Mouse (Mus musculus): ENCODE results near the gene Rhoc. TPM values are rescaled to one million over a fixed set of nuclear protein-coding genes. Genes with fewer than 3 reads are reported as not detected.

Gene Rhoc
- polyA plus RNA-seq, 1 experiment from 2014 or later, result 105 TPM

- ATAC-seq (ENCODE audit: low FRiP score), result peak; percentile 56
- WGBS, result under 1% methylated on average over 56 of the region's 56 CpGs
Observed at GRCm38 (mm10) chr3:104780561-104781420, 7.4 kb upstream of the Rhoc start, which contains the start of gene Ppm1j. TSS of gene Ppm1j (plus strand) at chr3:104781056.

GRCm38 (mm10) chr3:104781471-104781903 is 6.7 kb upstream of the Rhoc start, which contains the start of gene Fam19a3:
TSS of gene Fam19a3 (minus strand) at chr3:104781840.
- DNase-seq (ENCODE audit: low spot score) (no peak), ATAC-seq (ENCODE audit: low FRiP score) (peak; percentile 8; the same call in 1 of the 2 replicates)
- Histone ChIP-seq H3K36me3 (ENCODE audit: control insufficient read depth, insufficient read depth, low read length) (no peaks in the 10 kb centered on the region), H3K27ac (ENCODE audit: low read depth, low read length) (no peak within 1 kb of the TSS), H3K4me3 (ENCODE audit: low read depth, low read length) (peak within 1 kb of the TSS; percentile 40), H3K27me3 (ENCODE audit: control insufficient read depth, insufficient read depth, low read length) (peaks cover 78% of the 10 kb centered on the region), H3K9ac (ENCODE audit: low read depth, low read length) (peak within 1 kb of the TSS; percentile 29; the same call in 1 of the 2 replicates), H3K9me3 (ENCODE audit: control insufficient read depth, low read length) (no peaks in the 10 kb centered on the region), H3K4me2 (replicated peaks; ENCODE audit: low read depth, low read length) (peak within 1 kb of the TSS; percentile 87), H3K4me1 (replicated peaks; ENCODE audit: control insufficient read depth, insufficient read depth, low read length) (peaks cover 6% of the 10 kb centered on the region)
- 1% methylated on average over 25 of the region's 26 CpGs for WGBS

More at GRCm38 (mm10) chr3:104780561-104781420, 7.4 kb upstream of the Rhoc start, which contains the start of gene Ppm1j:
- H3K4me1 ChIP-seq (replicated peaks; ENCODE audit: control insufficient read depth, insufficient read depth, low read length), result peaks cover 6% of the 10 kb centered on the region
- DNase-seq (ENCODE audit: low spot score), result peak; percentile 72
- no peaks in the 10 kb centered on the region for H3K9me3 ChIP-seq (ENCODE audit: control insufficient read depth, low read length)
- no peaks in the 10 kb centered on the region for H3K36me3 ChIP-seq (ENCODE audit: control insufficient read depth, insufficient read depth, low read length)
- H3K4me2 ChIP-seq (replicated peaks; ENCODE audit: low read depth, low read length), result peak within 1 kb of the TSS; percentile 87
- no peak within 1 kb of the TSS for H3K27ac ChIP-seq (ENCODE audit: low read depth, low read length)
- H3K9ac ChIP-seq (ENCODE audit: low read depth, low read length), result peak within 1 kb of the TSS; percentile 29; the same call in 1 of the 2 replicates
- H3K4me3 ChIP-seq (ENCODE audit: low read depth, low read length), result peak within 1 kb of the TSS; percentile 40
- H3K27me3 ChIP-seq (ENCODE audit: control insufficient read depth, insufficient read depth, low read length), result peaks cover 84% of the 10 kb centered on the region

GRCm38 (mm10) chr3:104782061-104782681 is 6.0 kb upstream of the Rhoc start:
- Histone ChIP-seq H3K9me3 (ENCODE audit: control insufficient read depth, low read length) (no peaks in the 10 kb centered on the region), H3K4me3 (ENCODE audit: low read depth, low read length) (no peak overlapping the region), H3K9ac (ENCODE audit: low read depth, low read length) (no peak overlapping the region), H3K27me3 (ENCODE audit: control insufficient read depth, insufficient read depth, low read length) (peaks cover 71% of the 10 kb centered on the region), H3K27ac (ENCODE audit: low read depth, low read length) (no peak overlapping the region), H3K36me3 (ENCODE audit: control insufficient read depth, insufficient read depth, low read length) (no peaks in the 10 kb centered on the region), H3K4me1 (replicated peaks; ENCODE audit: control insufficient read depth, insufficient read depth, low read length) (peaks cover 6% of the 10 kb centered on the region), H3K4me2 (replicated peaks; ENCODE audit: low read depth, low read length) (no peak overlapping the region; the same call in 1 of the 2 replicates)
- DNase-seq (ENCODE audit: low spot score) (no peak), ATAC-seq (ENCODE audit: low FRiP score) (no peak)
- WGBS, result 13% methylated on average over 12 of the region's 12 CpGs

- Histone ChIP-seq H3K36me3 (ENCODE audit: control insufficient read depth, insufficient read depth, low read length) (no peaks in the 10 kb centered on the region), H3K4me2 (replicated peaks; ENCODE audit: low read depth, low read length) (no peak overlapping the region), H3K4me3 (ENCODE audit: low read depth, low read length) (no peak overlapping the region), H3K9me3 (ENCODE audit: control insufficient read depth, low read length) (no peaks in the 10 kb centered on the region), H3K27ac (ENCODE audit: low read depth, low read length) (no peak overlapping the region), H3K27me3 (ENCODE audit: control insufficient read depth, insufficient read depth, low read length) (peaks cover 53% of the 10 kb centered on the region), H3K9ac (ENCODE audit: low read depth, low read length) (no peak overlapping the region), H3K4me1 (replicated peaks; ENCODE audit: control insufficient read depth, insufficient read depth, low read length) (peaks cover 6% of the 10 kb centered on the region)
- DNase-seq (ENCODE audit: low spot score) (no peak), ATAC-seq (ENCODE audit: low FRiP score) (no peak)
- WGBS, result 40% methylated on average over 14 of the region's 14 CpGs
Observed at GRCm38 (mm10) chr3:104783971-104784500, 4.1 kb upstream of the Rhoc start.

GRCm38 (mm10) chr3:104785284-104785683 is 2.9 kb upstream of the Rhoc start:
- H3K4me3 ChIP-seq (ENCODE audit: low read depth, low read length), result no peak overlapping the region
- peaks cover 42% of the 10 kb centered on the region for H3K27me3 ChIP-seq (ENCODE audit: control insufficient read depth, insufficient read depth, low read length)
- H3K9me3 ChIP-seq (ENCODE audit: control insufficient read depth, low read length), result no peaks in the 10 kb centered on the region
- H3K9ac ChIP-seq (ENCODE audit: low read depth, low read length), result no peak overlapping the region
- no peaks in the 10 kb centered on the region for H3K36me3 ChIP-seq (ENCODE audit: control insufficient read depth, insufficient read depth, low read length)
- DNase-seq (ENCODE audit: low spot score), result no peak
- H3K27ac ChIP-seq (ENCODE audit: low read depth, low read length), result no peak overlapping the region
- ATAC-seq (ENCODE audit: low FRiP score), result no peak
- WGBS, result 92% methylated on average over 6 of the region's 6 CpGs
- H3K4me1 ChIP-seq (replicated peaks; ENCODE audit: control insufficient read depth, insufficient read depth, low read length), result peaks cover 6% of the 10 kb centered on the region
- H3K4me2 ChIP-seq (replicated peaks; ENCODE audit: low read depth, low read length), result no peak overlapping the region

- WGBS, result under 1% methylated on average over 40 of the region's 52 CpGs
- peak overlapping the region; percentile 60 for H3K27ac ChIP-seq (ENCODE audit: low read depth, low read length)
- DNase-seq (ENCODE audit: low spot score) (peak; percentile 83), ATAC-seq (ENCODE audit: low FRiP score) (peak; percentile 85)
- H3K4me3 ChIP-seq (ENCODE audit: low read depth, low read length), result peak overlapping the region; percentile 65
- H3K36me3 ChIP-seq (ENCODE audit: control insufficient read depth, insufficient read depth, low read length), result no peaks in the 10 kb centered on the region
- no peaks in the 10 kb centered on the region for H3K4me1 ChIP-seq (replicated peaks; ENCODE audit: control insufficient read depth, insufficient read depth, low read length)
- H3K9ac ChIP-seq (ENCODE audit: low read depth, low read length), result peak overlapping the region; percentile 70
- peak overlapping the region; percentile 93 for H3K4me2 ChIP-seq (replicated peaks; ENCODE audit: low read depth, low read length)
- H3K9me3 ChIP-seq (ENCODE audit: control insufficient read depth, low read length), result no peaks in the 10 kb centered on the region
- peaks cover 7% of the 10 kb centered on the region for H3K27me3 ChIP-seq (ENCODE audit: control insufficient read depth, insufficient read depth, low read length)
Observed at GRCm38 (mm10) chr3:104788561-104789311, 561 bp downstream of the Rhoc start.

GRCm38 (mm10) chr3:104789312-104789605 is 1.1 kb downstream of the Rhoc start:
- Histone ChIP-seq H3K4me2 (replicated peaks; ENCODE audit: low read depth, low read length) (peak overlapping the region; percentile 93), H3K4me3 (ENCODE audit: low read depth, low read length) (peak overlapping the region; percentile 65), H3K4me1 (replicated peaks; ENCODE audit: control insufficient read depth, insufficient read depth, low read length) (no peaks in the 10 kb centered on the region), H3K36me3 (ENCODE audit: control insufficient read depth, insufficient read depth, low read length) (no peaks in the 10 kb centered on the region), H3K9me3 (ENCODE audit: control insufficient read depth, low read length) (no peaks in the 10 kb centered on the region), H3K9ac (ENCODE audit: low read depth, low read length) (peak overlapping the region; percentile 70), H3K27ac (ENCODE audit: low read depth, low read length) (peak overlapping the region; percentile 60; the same call in 1 of the 2 replicates), H3K27me3 (ENCODE audit: control insufficient read depth, insufficient read depth, low read length) (peaks cover 4% of the 10 kb centered on the region; the same call in 1 of the 2 replicates)
- ATAC-seq (ENCODE audit: low FRiP score) (peak; percentile 18; the same call in 1 of the 2 replicates), DNase-seq (ENCODE audit: low spot score) (no peak)
- 1% methylated on average over 10 of the region's 10 CpGs for WGBS

GRCm38 (mm10) chr3:104789822-104790221 is 1.6 kb downstream of the Rhoc start:
- Histone ChIP-seq H3K9ac (ENCODE audit: low read depth, low read length) (0 out of 2 replicates have a peak overlapping the region, but pooled peaks have one; percentile 70), H3K4me1 (replicated peaks; ENCODE audit: control insufficient read depth, insufficient read depth, low read length) (no peaks in the 10 kb centered on the region), H3K27me3 (ENCODE audit: control insufficient read depth, insufficient read depth, low read length) (peaks cover 2% of the 10 kb centered on the region; the same call in 1 of the 2 replicates), H3K27ac (ENCODE audit: low read depth, low read length) (no peak overlapping the region), H3K9me3 (ENCODE audit: control insufficient read depth, low read length) (no peaks in the 10 kb centered on the region), H3K36me3 (ENCODE audit: control insufficient read depth, insufficient read depth, low read length) (no peaks in the 10 kb centered on the region), H3K4me2 (replicated peaks; ENCODE audit: low read depth, low read length) (peak overlapping the region; percentile 93), H3K4me3 (ENCODE audit: low read depth, low read length) (peak overlapping the region; percentile 65)
- no peak for ATAC-seq (ENCODE audit: low FRiP score)
- DNase-seq (ENCODE audit: low spot score), result no peak
- 43% methylated on average over 13 of the region's 13 CpGs for WGBS
